Mouse (Mus musculus): Measurements from ENCODE around the gene Vmn1r47. TPM values are rescaled to one million over a fixed set of nuclear protein-coding genes. Genes with fewer than 3 reads are reported as not detected.
"Not testable (repeated sequence)": the region's sequence is repeated elsewhere in the genome, so short reads cannot be mapped to it uniquely, and the experiment has no call there.

Vmn1r47 gene
- not detected in 2 replicates for polyA plus RNA-seq (2015; fragmentation: Nextera tagmentation; extraction: Ambion mirVana)

DNA sequence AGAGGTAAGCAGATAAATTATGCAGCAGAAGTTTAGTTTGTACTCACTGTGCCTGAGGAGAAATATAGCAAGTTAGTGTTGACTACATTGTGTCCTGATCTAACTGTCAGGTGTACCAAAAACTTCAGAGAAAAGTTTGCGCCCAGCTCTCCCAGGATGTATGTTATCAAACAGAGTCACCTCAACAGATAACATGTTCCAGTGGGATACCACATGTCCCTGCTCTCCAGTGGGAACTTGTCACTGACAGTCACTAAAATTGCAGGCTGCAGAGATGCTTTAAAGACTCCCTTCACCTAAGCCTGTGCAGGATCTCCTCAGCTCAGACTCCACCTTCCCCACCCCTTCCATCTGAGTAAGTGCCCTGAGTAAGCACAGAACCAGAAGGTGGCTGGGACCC is at the start of gene Vmn1r47:
Vmn1r47 (plus strand) TSS at position 301 of the 400 bp plus-strand sequence.
- H3K4me2 ChIP-seq; H3K4me3 ChIP-seq; H3K36me3 ChIP-seq; H3K9me3 ChIP-seq; H3K9ac ChIP-seq; H3K27ac ChIP-seq; H3K4me1 ChIP-seq (replicated peaks); ATAC-seq (ENCODE audit: low FRiP score); H3K27me3 ChIP-seq: not testable (repeated sequence)
- WGBS = 96% methylated on average over 1 of the region's 1 CpGs

DNA sequence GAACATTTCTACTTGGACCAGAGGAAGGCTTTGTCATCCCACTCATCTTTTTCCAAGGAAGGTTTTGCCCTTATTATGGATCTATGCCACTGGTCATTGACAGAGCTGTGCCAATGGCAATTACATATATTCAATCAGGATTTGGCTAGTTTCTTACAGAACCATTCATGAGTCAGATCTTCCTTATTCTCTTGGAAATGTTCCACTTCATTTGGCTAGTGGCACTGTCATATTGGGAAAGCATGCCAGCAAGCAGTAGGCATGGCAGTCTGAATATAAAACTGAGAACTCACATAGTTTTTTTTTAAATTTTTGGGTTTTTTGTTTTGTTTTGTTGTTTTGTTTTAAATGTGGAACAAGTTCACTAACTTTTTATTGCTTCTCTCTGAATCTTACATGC is 49.6 kb upstream of the Vmn1r47 start:
- Histone ChIP-seq H3K4me3 (no peak overlapping the region), H3K27me3 (no peaks in the 10 kb centered on the region), H3K9ac (no peak overlapping the region), H3K36me3 (no peaks in the 10 kb centered on the region), H3K4me1 (replicated peaks) (no peaks in the 10 kb centered on the region), H3K4me2 (no peak overlapping the region), H3K9me3 (peaks cover 25% of the 10 kb centered on the region), H3K27ac (no peak overlapping the region)
- no peak for ATAC-seq (ENCODE audit: low FRiP score)

DNA sequence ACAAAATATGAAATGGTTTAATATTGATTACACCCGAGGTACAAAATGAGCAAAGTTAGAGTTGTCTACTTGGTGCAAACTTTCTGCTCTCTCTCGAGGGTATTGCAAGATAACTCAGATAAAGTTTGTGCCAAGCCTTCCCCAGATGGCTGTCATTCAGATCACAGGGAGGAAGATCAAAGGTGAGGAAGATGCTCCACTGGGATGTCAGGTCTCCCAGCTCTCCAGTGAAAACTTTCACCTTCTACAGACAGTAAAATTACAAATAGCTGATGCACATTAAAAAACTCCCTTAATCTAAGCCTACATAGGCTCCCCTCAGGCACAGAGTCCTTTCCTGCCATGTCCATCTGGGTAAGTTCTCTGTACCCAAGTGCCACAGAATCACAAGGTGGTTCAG is 46.9 kb upstream of the Vmn1r47 start, which contains the start of gene Vmn1r46:
Vmn1r46 (plus strand) TSS at position 301 of the 400 bp plus-strand sequence.
- peaks cover 25% of the 10 kb centered on the region for H3K9me3 ChIP-seq
- H3K27ac ChIP-seq = no peak within 1 kb of the TSS
- 67% methylated on average over 2 of the region's 2 CpGs for WGBS
- no peak for ATAC-seq (ENCODE audit: low FRiP score)
- no peak within 1 kb of the TSS for H3K4me3 ChIP-seq
- no peaks in the 10 kb centered on the region for H3K27me3 ChIP-seq
- H3K4me1 ChIP-seq (replicated peaks) = no peaks in the 10 kb centered on the region
- H3K4me2 ChIP-seq = no peak within 1 kb of the TSS
- H3K36me3 ChIP-seq = no peaks in the 10 kb centered on the region
- H3K9ac ChIP-seq = no peak within 1 kb of the TSS

DNA sequence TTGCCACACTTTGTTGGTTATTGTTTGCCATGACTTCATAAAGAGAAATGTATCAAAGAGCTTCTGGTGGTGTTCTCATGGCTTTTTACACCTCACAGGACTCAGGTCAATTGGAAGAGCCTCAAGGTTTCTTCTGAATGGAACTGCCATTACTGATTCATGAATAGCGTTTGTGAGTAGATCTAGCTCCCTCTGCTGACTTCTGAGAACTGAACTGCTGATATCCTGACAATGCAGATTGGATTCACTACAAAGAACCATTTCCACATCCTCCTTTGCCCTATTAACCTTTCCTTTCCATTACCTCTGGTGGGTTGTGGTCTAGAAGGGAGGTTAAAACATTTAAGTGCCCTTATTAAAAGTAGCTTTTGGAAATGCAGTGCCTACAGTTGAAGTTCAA is 30.0 kb upstream of the Vmn1r47 start:
- Histone ChIP-seq H3K9me3 (0 out of 2 replicates have a peak, but pooled peaks cover 6% of the 10 kb centered on the region), H3K36me3 (no peaks in the 10 kb centered on the region), H3K4me1 (replicated peaks) (no peaks in the 10 kb centered on the region), H3K4me2 (no peak overlapping the region), H3K27ac (no peak overlapping the region), H3K9ac (no peak overlapping the region), H3K27me3 (no peaks in the 10 kb centered on the region), H3K4me3 (no peak overlapping the region)
- 15% methylated on average over 1 of the region's 1 CpGs for WGBS
- ATAC-seq (ENCODE audit: low FRiP score) = no peak

DNA sequence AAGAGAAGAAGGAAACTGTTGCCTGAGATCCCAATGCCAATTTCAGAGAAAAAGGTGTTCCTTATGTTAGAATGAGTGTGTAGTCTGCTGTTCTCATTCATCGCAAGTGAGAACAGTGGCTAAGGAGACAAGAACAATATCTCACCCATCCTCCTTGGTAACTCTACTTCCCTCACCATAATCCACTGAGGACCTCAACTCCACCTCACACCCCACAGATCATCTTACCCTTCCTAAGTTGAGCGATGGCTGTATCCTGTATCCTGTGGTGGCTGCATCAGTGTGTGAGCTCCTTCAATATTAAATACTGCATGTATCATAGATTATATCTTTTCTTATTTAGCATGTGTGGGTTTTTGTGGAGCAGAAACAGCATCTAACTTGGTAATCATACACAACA is 20.8 kb downstream of the Vmn1r47 start, which contains the start of gene Vmn1r48:
Vmn1r48 (minus strand) TSS at position 101 of the 400 bp plus-strand sequence.
- H3K4me1 ChIP-seq (replicated peaks); H3K36me3 ChIP-seq; H3K9ac ChIP-seq; H3K9me3 ChIP-seq; H3K27ac ChIP-seq; H3K4me2 ChIP-seq; ATAC-seq (ENCODE audit: low FRiP score); H3K27me3 ChIP-seq; H3K4me3 ChIP-seq: not testable (repeated sequence)
- WGBS = no CpG with 5 or more reads among the region's 2 CpGs

Other genes with a start within 250 kb of the Vmn1r47 start
- gene Vmn1r42, start 139.7 kb upstream of the Vmn1r47 start, polyA plus RNA-seq (2015; fragmentation: Nextera tagmentation; extraction: Ambion mirVana) = not detected in 2 replicates
- gene Vmn1r43, start 139.7 kb upstream of the Vmn1r47 start, polyA plus RNA-seq (2015; fragmentation: Nextera tagmentation; extraction: Ambion mirVana) = not detected in 2 replicates
- gene Vmn1r44, start 132.5 kb upstream of the Vmn1r47 start, polyA plus RNA-seq (2015; fragmentation: Nextera tagmentation; extraction: Ambion mirVana) = not detected in 2 replicates
- not detected in 2 replicates for gene Vmn1r45, start 75.5 kb upstream of the Vmn1r47 start, polyA plus RNA-seq (2015; fragmentation: Nextera tagmentation; extraction: Ambion mirVana)
- gene Vmn1r46, start 46.8 kb upstream of the Vmn1r47 start, polyA plus RNA-seq (2015; fragmentation: Nextera tagmentation; extraction: Ambion mirVana) = not detected in 2 replicates
- not detected in 2 replicates for gene Vmn1r48, start 20.7 kb downstream of the Vmn1r47 start, polyA plus RNA-seq (2015; fragmentation: Nextera tagmentation; extraction: Ambion mirVana)
- gene Vmn1r49, start 62.4 kb downstream of the Vmn1r47 start, polyA plus RNA-seq (2015; fragmentation: Nextera tagmentation; extraction: Ambion mirVana) = not detected in 2 replicates
- not detected in 2 replicates for gene Vmn1r50, start 85.3 kb downstream of the Vmn1r47 start, polyA plus RNA-seq (2015; fragmentation: Nextera tagmentation; extraction: Ambion mirVana)
- gene Vmn1r51, start 106.4 kb downstream of the Vmn1r47 start, polyA plus RNA-seq (2015; fragmentation: Nextera tagmentation; extraction: Ambion mirVana) = not detected in 2 replicates
- not detected in 2 replicates for gene Vmn1r52, start 158.7 kb downstream of the Vmn1r47 start, polyA plus RNA-seq (2015; fragmentation: Nextera tagmentation; extraction: Ambion mirVana)
- gene V1ra8, start 186.6 kb downstream of the Vmn1r47 start, polyA plus RNA-seq (2015; fragmentation: Nextera tagmentation; extraction: Ambion mirVana) = not detected in 2 replicates
- not detected in 2 replicates for gene Vmn1r53, start 208.3 kb downstream of the Vmn1r47 start, polyA plus RNA-seq (2015; fragmentation: Nextera tagmentation; extraction: Ambion mirVana)
- not detected in 2 replicates for gene Vmn1r54, start 230.2 kb downstream of the Vmn1r47 start, polyA plus RNA-seq (2015; fragmentation: Nextera tagmentation; extraction: Ambion mirVana)